Mouse (Mus musculus): ENCODE results near the gene Stoml1. TPM values are rescaled to one million over a fixed set of nuclear protein-coding genes. Genes with fewer than 3 reads are reported as not detected.

The Stoml1 gene
- total and polyA plus RNA-seq, 3 experiments, result 6.4 to 8.7 TPM; not detected in 1

GRCm38 (mm10) chr9:58272855-58273254, 19.9 kb downstream of the Stoml1 start:
- no peaks in the 10 kb centered on the region for H3K9me3 ChIP-seq (replicated peaks; ENCODE audit: insufficient read depth, low read length)
- H3K4me1 ChIP-seq (ENCODE audit: control insufficient read depth in 1 of 2, insufficient read depth in 2 of 2, low read length in 2 of 2), result peaks cover 3 to 16% of the 10 kb centered on the region in 2 experiments
- no peak overlapping the region for H3K4me3 ChIP-seq (ENCODE audit: control insufficient read depth in 1 of 2, insufficient read depth in 1 of 2, low read depth in 2 of 2, low read length in 2 of 2)
- TF ChIP-seq ETS1 (IDR thresholded peaks at IDR 0.05; ENCODE audit: low read depth, low read length), result no peak
- TF ChIP-seq GATA1 (IDR thresholded peaks at IDR 0.05; ENCODE audit: low read depth, low read length), result no peak
- no peak for TF ChIP-seq CHD1 (IDR thresholded peaks at IDR 0.05; ENCODE audit: low read depth, low read length)
- no peak for TF ChIP-seq GABPA (IDR thresholded peaks at IDR 0.05; ENCODE audit: low read depth, low read length)
- TF ChIP-seq CHD2 (IDR thresholded peaks at IDR 0.05; ENCODE audit: low read length), result no peak
- TF ChIP-seq BHLHE40 (IDR thresholded peaks at IDR 0.05; ENCODE audit: borderline replicate concordance, low read depth, low read length), result no peak
- TF ChIP-seq SMC3 (IDR thresholded peaks at IDR 0.05; ENCODE audit: low read depth, low read length), result no peak
- no peak for TF ChIP-seq USF2 (IDR thresholded peaks at IDR 0.05; ENCODE audit: borderline replicate concordance in 1 of 2, insufficient read depth in 1 of 2, low read depth in 1 of 2, low read length in 2 of 2)
- no peak for TF ChIP-seq MXI1 (IDR thresholded peaks at IDR 0.05; ENCODE audit: low read depth, low read length)
- no peak for TF ChIP-seq KAT2A (conservative IDR thresholded peaks at IDR 0.05; ENCODE audit: low read depth, low read length)
- no peak for TF ChIP-seq POLR2AphosphoS5 (IDR thresholded peaks at IDR 0.05; ENCODE audit: borderline replicate concordance, low read depth, low read length)
- no peak for TF ChIP-seq EP300 (IDR thresholded peaks at IDR 0.05; ENCODE audit: low read depth in 1 of 2, low read length in 2 of 2)
- TF ChIP-seq USF1 (IDR thresholded peaks at IDR 0.05; ENCODE audit: low read depth, low read length), result no peak
- no peak for TF ChIP-seq MYC (IDR thresholded peaks at IDR 0.05; ENCODE audit: low read depth, low read length)
- TF ChIP-seq TCF12 (IDR thresholded peaks at IDR 0.05; ENCODE audit: low read depth, low read length), result no peak
- no peak for TF ChIP-seq POLR2A (IDR thresholded peaks at IDR 0.05; ENCODE audit: control insufficient read depth in 1 of 2, insufficient read depth in 1 of 2, low read depth in 1 of 2, low read length in 2 of 2, poor library complexity in 1 of 2)
- TF ChIP-seq SIN3A (IDR thresholded peaks at IDR 0.05; ENCODE audit: low read length), result no peak
- no peaks in the 10 kb centered on the region for H3K79me2 ChIP-seq (ENCODE audit: control insufficient read depth, insufficient read depth, low read length, poor library complexity)
- H3K27me3 ChIP-seq (ENCODE audit: control insufficient read depth in 1 of 2, insufficient read depth in 2 of 2, low read length in 2 of 2), result no peaks in the 10 kb centered on the region
- no peak overlapping the region for H3K27ac ChIP-seq (ENCODE audit: control insufficient read depth, low read depth, low read length)
- no peak for DNase-seq (ENCODE audit: low read depth, low spot score)
- H3K9ac ChIP-seq (ENCODE audit: control insufficient read depth, low read depth, low read length, poor library complexity, severe bottlenecking), result no peak overlapping the region
- H3K36me3 ChIP-seq (ENCODE audit: control insufficient read depth in 1 of 2, insufficient read depth in 2 of 2, low read length in 2 of 2), result peaks cover 0 to 9% of the 10 kb centered on the region in 2 experiments; a peak in 2 of 4 replicates

- no peak overlapping the region for H3K4me3 ChIP-seq (ENCODE audit: control insufficient read depth in 1 of 2, insufficient read depth in 1 of 2, low read depth in 2 of 2, low read length in 2 of 2)
- no peak overlapping the region for H3K27ac ChIP-seq (ENCODE audit: control insufficient read depth, low read depth, low read length)
- H3K9ac ChIP-seq (ENCODE audit: control insufficient read depth, low read depth, low read length, poor library complexity, severe bottlenecking), result no peak overlapping the region
- peaks cover 0 to 9% of the 10 kb centered on the region in 2 experiments; a peak in 2 of 4 replicates for H3K36me3 ChIP-seq (ENCODE audit: control insufficient read depth in 1 of 2, insufficient read depth in 2 of 2, low read length in 2 of 2)
- H3K27me3 ChIP-seq (ENCODE audit: control insufficient read depth in 1 of 2, insufficient read depth in 2 of 2, low read length in 2 of 2), result no peaks in the 10 kb centered on the region
- DNase-seq (ENCODE audit: low read depth, low spot score), result no peak
- H3K79me2 ChIP-seq (ENCODE audit: control insufficient read depth, insufficient read depth, low read length, poor library complexity), result no peaks in the 10 kb centered on the region
- TF ChIP-seq KAT2A (conservative IDR thresholded peaks at IDR 0.05; ENCODE audit: low read depth, low read length) (no peak), USF2 (IDR thresholded peaks at IDR 0.05; ENCODE audit: borderline replicate concordance in 1 of 2, insufficient read depth in 1 of 2, low read depth in 1 of 2, low read length in 2 of 2) (no peak), TBP (IDR thresholded peaks at IDR 0.05; ENCODE audit: low read depth, low read length) (no peak), MXI1 (IDR thresholded peaks at IDR 0.05; ENCODE audit: low read depth, low read length) (no peak), MAX (IDR thresholded peaks at IDR 0.05; ENCODE audit: low read length) (no peak), NRF1 (IDR thresholded peaks at IDR 0.05; ENCODE audit: insufficient read depth, low read depth, low read length, poor library complexity, severe bottlenecking) (no peak), ELF1 (IDR thresholded peaks at IDR 0.05; ENCODE audit: low read depth, low read length) (no peak), GATA1 (IDR thresholded peaks at IDR 0.05; ENCODE audit: low read depth, low read length) (no peak), HCFC1 (IDR thresholded peaks at IDR 0.05; ENCODE audit: low read depth, low read length) (no peak)
- no peaks in the 10 kb centered on the region for H3K9me3 ChIP-seq (replicated peaks; ENCODE audit: insufficient read depth, low read length)
- H3K4me1 ChIP-seq (ENCODE audit: control insufficient read depth in 1 of 2, insufficient read depth in 2 of 2, low read length in 2 of 2), result peaks cover 4 to 11% of the 10 kb centered on the region in 2 experiments
Measured at GRCm38 (mm10) chr9:58274101-58274604, 21.2 kb downstream of the Stoml1 start.

Measured in MEL (cell line).